Mouse (Mus musculus) heart, embryonic 11.5 days (tissue): Measurements from ENCODE around the gene Olfr952. TPM values are rescaled to one million over a fixed set of nuclear protein-coding genes. Genes with fewer than 3 reads are reported as not detected.

ENCODE experiments used
- ATAC-seq: fragments of 200-750 bp; cut with Nextera tagmentation; replicated peaks from 2 replicates; pipeline ENCODE4 v1.8.0; 2017; ENCODE audit warnings: moderate library complexity; ENCODE audit not compliant: insufficient number of reproducible peaks, low FRiP score, low TSS enrichment
- H3K27ac ChIP-seq: fragments of 300-500 bp; sonication (generic); 2 replicates; pipeline ENCODE4 v1.5.1; 2014; ENCODE audit warnings: mild to moderate bottlenecking, low read depth, low read length
- H3K27me3 ChIP-seq: fragments of 300-500 bp; sonication (generic); 2 replicates; pipeline ENCODE4 v1.6.1; 2014; ENCODE audit warnings: mild to moderate bottlenecking, low read length, mixed read lengths; ENCODE audit not compliant: control insufficient read depth, insufficient read depth
- H3K36me3 ChIP-seq: fragments of 300-500 bp; sonication (generic); 2 replicates; pipeline ENCODE4 v1.6.1; 2014; ENCODE audit warnings: mild to moderate bottlenecking, low read length, moderate library complexity, mixed read lengths; ENCODE audit not compliant: control insufficient read depth, insufficient read depth
- H3K4me1 ChIP-seq: fragments of 300-500 bp; sonication (generic); 2 replicates; pipeline ENCODE4 v1.6.1; 2014; ENCODE audit warnings: low read length; ENCODE audit not compliant: control insufficient read depth, insufficient read depth
- H3K4me2 ChIP-seq: fragments of 300-500 bp; sonication (generic); 2 replicates; pipeline ENCODE4 v1.6.1; 2014; ENCODE audit warnings: mild to moderate bottlenecking, moderate library complexity
- H3K4me3 ChIP-seq: fragments of 300-500 bp; sonication (generic); 2 replicates; pipeline ENCODE4 v1.5.1; 2014; ENCODE audit warnings: low read depth, low read length
- H3K9ac ChIP-seq: fragments of 300-500 bp; sonication (generic); 2 replicates; pipeline ENCODE4 v1.6.1; 2014; ENCODE audit warnings: mild to moderate bottlenecking, low read depth, low read length, moderate library complexity
- H3K9me3 ChIP-seq: fragments of 300-500 bp; sonication (generic); replicated peaks from 2 replicates; pipeline ENCODE4 v1.6.1; 2016; ENCODE audit warnings: low read length; ENCODE audit not compliant: control insufficient read depth
- WGBS: fragments of 180-500 bp; shearing (Covaris S2); extraction: QIAGEN DNeasy Blood & Tissue Kit; methylation state at CpG from one replicate; pipeline ENCODE4 v1.1.7; 2014; ENCODE audit not compliant: insufficient replicate concordance; 5-methylcytosine and 5-hydroxymethylcytosine counted together
- polyA plus RNA-seq: library from polyadenylated mRNA; unstranded; fragments of >200 nt; fragmentation: Nextera tagmentation; extraction: Ambion mirVana; gene quantifications from 2 replicates; pipeline ENCODE4 v1.2.1, GENCODE M21; 2014

Olfr952 gene
- not detected in 2 replicates for polyA plus RNA-seq

DNA sequence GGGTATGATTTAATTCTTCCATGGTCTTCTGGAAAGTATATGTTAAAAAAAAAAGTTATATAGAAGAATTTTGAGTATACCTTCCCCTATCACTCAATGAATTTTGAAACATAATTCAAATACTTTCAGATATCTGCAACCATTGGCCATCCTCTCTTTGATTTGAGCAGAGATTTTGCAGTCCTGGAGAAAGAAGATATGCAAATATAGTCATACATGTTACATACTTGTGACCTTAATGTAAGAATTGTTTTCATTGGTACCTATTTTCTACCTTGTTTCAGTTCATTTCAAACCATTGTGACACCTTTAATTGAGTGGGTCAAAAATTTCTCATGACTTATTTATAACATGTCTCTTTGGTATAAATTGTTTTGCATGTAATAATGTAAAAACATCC, at the start of gene Olfr952:
Olfr952 (minus strand) TSS at position 101 of the 400 bp plus-strand sequence.
- Histone ChIP-seq H3K9ac (no peak within 1 kb of the TSS), H3K4me2 (no peak within 1 kb of the TSS), H3K36me3 (no peaks in the 10 kb centered on the region), H3K9me3 (no peaks in the 10 kb centered on the region), H3K27ac (no peak within 1 kb of the TSS), H3K4me1 (no peaks in the 10 kb centered on the region), H3K4me3 (no peak within 1 kb of the TSS), H3K27me3 (no peaks in the 10 kb centered on the region)
- ATAC-seq: no peak

DNA sequence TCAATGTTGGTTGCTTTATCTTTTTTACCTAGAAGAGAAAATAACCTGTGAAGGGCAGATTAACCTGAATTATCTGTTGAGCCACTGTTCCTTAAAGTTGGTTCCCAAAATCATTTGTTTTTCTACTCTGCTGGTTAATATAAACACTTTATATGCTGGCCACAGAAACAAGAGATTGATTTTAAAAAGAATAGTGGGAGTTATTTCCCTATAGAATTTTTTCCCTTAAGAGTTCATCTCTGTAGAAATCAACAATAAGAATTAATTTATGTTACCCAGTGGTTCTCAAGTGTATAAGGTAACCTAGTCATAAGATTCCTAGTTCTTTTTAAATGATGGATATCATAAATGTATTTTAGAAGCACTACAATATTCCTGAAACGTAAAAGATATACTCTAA, 44.9 kb upstream of the Olfr952 start, which contains the start of gene Olfr955:
Olfr955 (minus strand) TSS at position 101 of the 400 bp plus-strand sequence.
- Histone ChIP-seq H3K9me3 (no peaks in the 10 kb centered on the region), H3K4me1 (no peaks in the 10 kb centered on the region), H3K36me3 (no peaks in the 10 kb centered on the region), H3K4me2 (no peak within 1 kb of the TSS), H3K27ac (no peak within 1 kb of the TSS), H3K27me3 (no peaks in the 10 kb centered on the region), H3K9ac (no peak within 1 kb of the TSS), H3K4me3 (no peak within 1 kb of the TSS)
- ATAC-seq: no peak
- 56% methylated on average over 1 of the region's 1 CpGs for WGBS

DNA sequence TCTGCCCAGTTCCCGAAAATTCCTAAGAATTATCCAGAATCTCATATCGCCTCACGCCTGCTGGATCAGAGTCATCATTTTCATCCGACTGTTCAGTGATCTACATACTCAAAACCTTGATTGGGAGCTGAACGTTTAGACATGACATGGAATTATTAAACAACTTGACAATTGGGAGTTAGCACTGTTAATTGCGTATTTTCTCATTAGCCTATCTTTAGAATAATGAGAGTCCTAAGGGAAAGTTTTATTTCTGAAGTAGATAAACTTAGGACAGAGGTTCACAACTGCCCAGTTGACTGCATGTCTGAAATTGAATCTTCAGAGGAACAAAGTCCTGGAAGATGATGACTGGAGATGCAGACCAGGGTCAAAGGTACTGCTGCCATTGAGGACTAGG, 29.5 kb upstream of the Olfr952 start, which contains the start of gene Olfr954:
Olfr954 (plus strand) TSS at position 301 of the 400 bp plus-strand sequence.
- H3K4me1 ChIP-seq: no peaks in the 10 kb centered on the region
- H3K27me3 ChIP-seq: no peaks in the 10 kb centered on the region
- H3K4me3 ChIP-seq: no peak within 1 kb of the TSS
- no peak within 1 kb of the TSS for H3K9ac ChIP-seq
- H3K9me3 ChIP-seq: no peaks in the 10 kb centered on the region
- ATAC-seq: no peak
- WGBS: 73% methylated on average over 6 of the region's 6 CpGs
- H3K4me2 ChIP-seq: no peak within 1 kb of the TSS
- H3K36me3 ChIP-seq: no peaks in the 10 kb centered on the region
- no peak within 1 kb of the TSS for H3K27ac ChIP-seq

DNA sequence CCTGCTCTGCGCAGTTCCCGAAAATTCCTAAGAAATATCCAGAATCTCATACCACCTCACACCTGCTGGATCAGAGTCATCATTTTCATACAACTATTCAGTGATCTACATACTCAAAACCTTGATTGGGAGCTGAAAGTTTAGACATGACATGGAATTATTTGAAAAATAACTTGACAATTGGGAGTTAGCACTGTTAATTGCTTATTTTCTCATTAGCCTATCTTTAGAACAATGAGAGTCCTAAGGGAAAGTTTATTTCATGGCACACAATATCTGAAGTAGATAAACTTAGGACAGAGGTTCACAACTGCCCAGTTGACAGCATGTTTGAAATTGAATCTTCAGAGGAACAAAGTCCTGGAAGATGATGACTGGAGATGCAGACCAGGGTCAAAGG, 39.8 kb downstream of the Olfr952 start, which contains the start of gene Olfr951:
Olfr951 (plus strand) TSS at position 301 of the 400 bp plus-strand sequence.
- H3K4me2 ChIP-seq: no peak within 1 kb of the TSS
- ATAC-seq: no peak
- H3K27ac ChIP-seq: no peak within 1 kb of the TSS
- H3K27me3 ChIP-seq: no peaks in the 10 kb centered on the region
- H3K36me3 ChIP-seq: no peaks in the 10 kb centered on the region
- no peaks in the 10 kb centered on the region for H3K4me1 ChIP-seq
- no peak within 1 kb of the TSS for H3K9ac ChIP-seq
- no peaks in the 10 kb centered on the region for H3K9me3 ChIP-seq
- WGBS: 89% methylated on average over 2 of the region's 2 CpGs
- H3K4me3 ChIP-seq: no peak within 1 kb of the TSS

Other genes with a start within 250 kb of the Olfr952 start
- not detected in 2 replicates for gene Olfr944, start 225.2 kb downstream of the Olfr952 start, polyA plus RNA-seq
- gene Olfr1537, start 177.2 kb downstream of the Olfr952 start, polyA plus RNA-seq: not detected in 2 replicates
- gene Olfr945, start 150.3 kb downstream of the Olfr952 start, polyA plus RNA-seq: not detected in 2 replicates
- not detected in 2 replicates for gene Olfr948, start 101.1 kb downstream of the Olfr952 start, polyA plus RNA-seq
- not detected in 2 replicates for gene Olfr951, start 39.7 kb downstream of the Olfr952 start, polyA plus RNA-seq
- gene Olfr954, start 29.6 kb upstream of the Olfr952 start, polyA plus RNA-seq: not detected in 2 replicates
- not detected in 2 replicates for gene Olfr955, start 44.8 kb upstream of the Olfr952 start, polyA plus RNA-seq
- gene Olfr44, start 66.8 kb upstream of the Olfr952 start, polyA plus RNA-seq: not detected in 2 replicates
- gene Olfr957, start 88.7 kb upstream of the Olfr952 start, polyA plus RNA-seq: not detected in 2 replicates
- gene Olfr958, start 126.9 kb upstream of the Olfr952 start, polyA plus RNA-seq: not detected in 2 replicates
- gene Olfr959, start 148.4 kb upstream of the Olfr952 start, polyA plus RNA-seq: not detected in 2 replicates
- gene AW551984, start 177.3 kb upstream of the Olfr952 start, polyA plus RNA-seq: 10.5 and 14.3 TPM in 2 replicates
- not detected in 2 replicates for gene Olfr148, start 183.5 kb upstream of the Olfr952 start, polyA plus RNA-seq
- gene Olfr960, start 194.2 kb upstream of the Olfr952 start, polyA plus RNA-seq: not detected in 2 replicates
- gene Olfr961, start 217.9 kb upstream of the Olfr952 start, polyA plus RNA-seq: not detected in 2 replicates
- not detected in 2 replicates for gene Olfr963, start 240.1 kb upstream of the Olfr952 start, polyA plus RNA-seq